8 mouse cellular contexts compared by ENCODE assay signal in the genomic region with DNA sequence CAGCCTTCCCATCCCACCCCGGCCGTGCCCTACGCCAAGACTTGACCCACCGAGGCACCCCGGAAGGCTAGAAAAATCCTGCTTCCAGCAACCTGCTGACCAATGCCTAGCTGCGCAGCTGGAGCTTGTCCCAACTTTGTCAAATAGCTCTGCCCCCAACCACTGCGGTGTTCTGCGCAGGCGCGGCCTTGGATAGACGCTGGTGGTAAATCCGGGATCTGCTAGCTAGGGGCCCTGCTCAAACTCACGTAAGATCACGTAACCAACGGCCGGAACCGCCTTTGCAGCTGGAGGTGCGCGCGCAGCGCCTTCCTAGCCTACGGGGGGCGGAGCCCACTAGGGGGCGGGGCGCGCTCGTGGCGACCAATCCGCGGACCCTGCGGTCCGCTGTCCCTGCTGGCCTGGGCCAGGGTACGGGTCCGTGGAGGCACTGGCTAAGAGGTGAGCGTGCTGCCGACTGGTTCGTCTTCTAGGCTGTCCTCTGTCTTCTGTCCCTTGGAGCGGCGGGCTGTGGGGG. TPM values are rescaled to one million over a fixed set of nuclear protein-coding genes. Genes with fewer than 3 reads are reported as not detected.
DNase-seq lines count a peak whose midpoint lies in the region; ATAC-seq lines count a peak whose summit lies in the region.

TSS of gene Gzf1 (plus strand) at position 249 of the 517 bp plus-strand sequence.

- peak; percentile 74 for ATAC-seq in megakaryocyte progenitor cell, adult 5-6 weeks (replicated peaks; ENCODE audit: poor library complexity)

- DNase-seq in adipocyte (ENCODE audit: low spot score): peak; percentile 100
- peak; percentile 100 for DNase-seq in embryo, embryonic 10 days (ENCODE audit: low spot score)
- DNase-seq in gastrocnemius, postnatal 10 days: peak; percentile 100
- DNase-seq in induced T-regulatory cell, adult 2 months (ENCODE audit: low read depth): peak; percentile 99
- peak; percentile 98 to 99 for DNase-seq in left cerebral cortex, adult 9 months (ENCODE audit: low spot score in 2 of 2)
- peak; percentile 100 for DNase-seq in right cerebral cortex, postnatal 14 days
- peak; percentile 98 to 99 for DNase-seq in urinary bladder, postnatal 36 days (ENCODE audit: low spot score in 2 of 2)

RNA-seq across cellular contexts. Expression of gene Gzf1, which starts in this region (rescaled TPM):
- 10 to 100 TPM; 13.0 to 13.6 TPM for total RNA-seq in gastrocnemius, postnatal 10 days (2021)
- total RNA-seq in megakaryocyte progenitor cell, adult 5-6 weeks (2015): 15.4 and 16.1 TPM in 2 replicates
- total RNA-seq in megakaryocyte progenitor cell, adult 5-6 weeks (2017): 18.7 and 20.9 TPM in 2 replicates

Comparison
In these comparisons a context has a peak if more than half of its experiments do, and no peak if none do; other contexts are left out.
1. Peak in every context shown above with its lines: DNase-seq and ATAC-seq.